Mouse (Mus musculus): ENCODE results near the gene Smpd2.

DNA sequence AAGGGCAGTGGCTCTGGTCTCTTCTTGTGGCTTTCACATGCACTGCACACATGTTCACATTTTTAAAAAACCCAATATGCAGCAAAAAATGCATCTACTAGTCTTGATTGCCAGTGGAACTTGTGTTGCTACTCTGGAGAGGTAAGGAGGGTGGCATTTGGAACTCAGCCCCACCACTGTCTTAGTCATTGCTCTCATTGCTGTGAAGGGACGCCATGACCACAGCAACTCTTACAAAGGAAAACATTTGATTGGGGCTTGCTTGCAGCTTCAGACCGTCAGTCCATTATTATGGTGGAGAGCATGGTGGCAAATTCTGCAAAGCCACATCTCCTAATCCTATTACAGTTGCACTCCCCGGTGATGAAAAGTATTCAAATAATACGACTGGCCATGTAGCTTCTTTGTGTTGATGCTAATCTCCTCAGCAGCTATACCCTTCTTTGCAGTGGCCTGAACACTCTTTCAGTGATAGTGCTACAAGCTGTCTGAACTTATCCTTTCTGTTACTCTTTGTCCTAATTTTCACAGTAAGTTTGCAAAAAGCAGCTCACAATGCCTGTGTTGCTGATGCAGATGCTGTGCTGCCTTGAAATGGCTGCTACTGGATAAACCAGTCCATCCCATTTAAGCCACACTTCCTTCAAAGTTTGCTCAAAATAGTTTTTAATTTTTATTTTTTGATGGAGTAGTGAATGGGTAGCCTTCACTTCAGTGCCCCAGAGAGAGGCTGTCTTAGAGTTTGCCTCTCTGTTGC lies 47.2 kb upstream of the Smpd2 start:
- no peak for TF ChIP-seq CTCF (IDR thresholded peaks at IDR 0.05; ENCODE audit: borderline replicate concordance, control insufficient read depth, extremely low read depth, insufficient read depth, low read length, poor library complexity)
- TF ChIP-seq POLR2A (IDR thresholded peaks at IDR 0.05; ENCODE audit: control insufficient read depth, extremely low read depth, insufficient read depth, low read length, poor library complexity): no peak

All from thymus, adult 2 months (tissue).